Mouse (Mus musculus): Measurements from ENCODE around the gene Lrtm1.
A peak's percentile ranks its signal among the peaks of the same experiment; 100 is the strongest.

The Lrtm1 gene

GRCm38 (mm10) chr14:29017883-29018282, at the start of gene Lrtm1:
Gene Lrtm1 (plus strand): TSS chr14:29018208.
- peak; percentile 72 for DNase-seq (ENCODE audit: low spot score)

GRCm38 (mm10) chr14:28969247-28969646, 48.8 kb upstream of the Lrtm1 start:
- no peak for DNase-seq (ENCODE audit: low spot score)

GRCm38 (mm10) chr14:28972620-28973019, 45.4 kb upstream of the Lrtm1 start:
- no peak for DNase-seq (ENCODE audit: low spot score)

- no peak for DNase-seq (ENCODE audit: low spot score)
Observed at GRCm38 (mm10) chr14:28979230-28979629, 38.8 kb upstream of the Lrtm1 start.

GRCm38 (mm10) chr14:28980482-28980881, 37.5 kb upstream of the Lrtm1 start:
- DNase-seq (ENCODE audit: low spot score): peak; percentile 17

GRCm38 (mm10) chr14:28984276-28984675, 33.7 kb upstream of the Lrtm1 start:
- DNase-seq (ENCODE audit: low spot score): no peak

- peak; percentile 3 for DNase-seq (ENCODE audit: low spot score)
Observed at GRCm38 (mm10) chr14:28988211-28988900, 29.7 kb upstream of the Lrtm1 start.

GRCm38 (mm10) chr14:28996569-28996968, 21.4 kb upstream of the Lrtm1 start:
- DNase-seq (ENCODE audit: low spot score): peak; percentile 46

- DNase-seq (ENCODE audit: low spot score): no peak
Observed at GRCm38 (mm10) chr14:29005228-29005840, 12.7 kb upstream of the Lrtm1 start.

GRCm38 (mm10) chr14:29009644-29010043, 8.4 kb upstream of the Lrtm1 start:
- DNase-seq (ENCODE audit: low spot score): no peak

GRCm38 (mm10) chr14:29013161-29013560, 4.8 kb upstream of the Lrtm1 start:
- DNase-seq (ENCODE audit: low spot score): no peak

GRCm38 (mm10) chr14:29014680-29015079, 3.3 kb upstream of the Lrtm1 start:
- DNase-seq (ENCODE audit: low spot score): no peak

GRCm38 (mm10) chr14:29015896-29016295, 2.1 kb upstream of the Lrtm1 start:
- no peak for DNase-seq (ENCODE audit: low spot score)

GRCm38 (mm10) chr14:29018316-29019000, 450 bp downstream of the Lrtm1 start:
- DNase-seq (ENCODE audit: low spot score): no peak

GRCm38 (mm10) chr14:29021295-29021694, 3.3 kb downstream of the Lrtm1 start:
- no peak for DNase-seq (ENCODE audit: low spot score)

GRCm38 (mm10) chr14:29023246-29023645, 5.2 kb downstream of the Lrtm1 start:
- DNase-seq (ENCODE audit: low spot score): no peak

GRCm38 (mm10) chr14:29025335-29025734, 7.3 kb downstream of the Lrtm1 start:
- no peak for DNase-seq (ENCODE audit: low spot score)

- no peak for DNase-seq (ENCODE audit: low spot score)
Observed at GRCm38 (mm10) chr14:29027276-29027675, 9.3 kb downstream of the Lrtm1 start.

- no peak for DNase-seq (ENCODE audit: low spot score)
Observed at GRCm38 (mm10) chr14:29028391-29029106, 10.5 kb downstream of the Lrtm1 start.

GRCm38 (mm10) chr14:29029107-29029469, 11.1 kb downstream of the Lrtm1 start:
- DNase-seq (ENCODE audit: low spot score): no peak

- no peak for DNase-seq (ENCODE audit: low spot score)
Observed at GRCm38 (mm10) chr14:29029896-29030420, 11.9 kb downstream of the Lrtm1 start.

GRCm38 (mm10) chr14:29030519-29030918, 12.5 kb downstream of the Lrtm1 start:
- DNase-seq (ENCODE audit: low spot score): no peak

Measured in adipocyte (in vitro differentiated cells).